Mouse (Mus musculus) MEL (cell line): ENCODE measurements around the gene Tmem37. TPM values are rescaled to one million over a fixed set of nuclear protein-coding genes. Genes with fewer than 3 reads are reported as not detected.

Experiments used
- DNase-seq: peaks from one replicate; pipeline ENCODE4 v3.0.0; 2011; ENCODE audit warnings: low read depth, low spot score
- H3K27ac ChIP-seq: 2 replicates; pipeline ENCODE4 v1.5.1; 2012; ENCODE audit warnings: low read depth, mild to moderate bottlenecking, control low read depth, low read length, moderate library complexity; ENCODE audit not compliant: control insufficient read depth
- H3K27me3 ChIP-seq, 2 experiments: fragments of 150-350 bp in 1 of 2; sonication (generic) in 1 of 2; 2 replicates each; pipeline ENCODE4 v1.6.1; 2012; ENCODE audit warnings: low read length in 2 of 2, mild to moderate bottlenecking in 2 of 2, improper control_type of control experiment in 1 of 2, moderate library complexity in 1 of 2; ENCODE audit not compliant: insufficient read depth in 2 of 2, control insufficient read depth in 1 of 2
- H3K36me3 ChIP-seq, 2 experiments: 2 replicates each; pipeline ENCODE4 v1.6.1; 2012 to 2014; ENCODE audit warnings: low read length in 2 of 2, improper control_type of control experiment in 1 of 2, inconsistent platforms in 1 of 2, mild to moderate bottlenecking in 1 of 2; ENCODE audit not compliant: insufficient read depth in 2 of 2, control insufficient read depth in 1 of 2
- H3K4me1 ChIP-seq, 2 experiments: fragments of 150-350 bp in 1 of 2; sonication (generic) in 1 of 2; 2 replicates each; pipeline ENCODE4 v1.6.1; 2012; ENCODE audit warnings: low read length in 2 of 2, improper control_type of control experiment in 1 of 2, mild to moderate bottlenecking in 1 of 2; ENCODE audit not compliant: insufficient read depth in 2 of 2, control insufficient read depth in 1 of 2
- H3K4me3 ChIP-seq, 2 experiments: fragments of 150-350 bp in 1 of 2; sonication (generic) in 1 of 2; 2 replicates each; pipeline ENCODE4 v1.5.1; 2012; ENCODE audit warnings: low read depth in 2 of 2, low read length in 2 of 2, mild to moderate bottlenecking in 2 of 2, moderate library complexity in 2 of 2, control low read depth in 1 of 2, improper control_type of control experiment in 1 of 2; ENCODE audit not compliant: control insufficient read depth in 1 of 2, insufficient read depth in 1 of 2
- H3K79me2 ChIP-seq: 2 replicates; pipeline ENCODE4 v1.6.1; 2012; ENCODE audit warnings: mild to moderate bottlenecking, low read length, moderate library complexity; ENCODE audit not compliant: control insufficient read depth, poor library complexity, insufficient read depth
- H3K9ac ChIP-seq: 2 replicates; pipeline ENCODE4 v1.6.1; 2012; ENCODE audit warnings: low read depth, mild to moderate bottlenecking, control low read depth, low read length, moderate library complexity; ENCODE audit not compliant: control insufficient read depth, poor library complexity, severe bottlenecking
- H3K9me3 ChIP-seq: fragments of 150-350 bp; sonication (generic); replicated peaks from 2 replicates; pipeline ENCODE4 v1.6.1; 2012; ENCODE audit warnings: mild to moderate bottlenecking, low read length, improper control_type of control experiment, moderate library complexity; ENCODE audit not compliant: insufficient read depth
- CHD1 ChIP-seq: IDR thresholded peaks from 2 replicates; pipeline ENCODE4 v1.6.1; 2012; ENCODE audit warnings: low read depth, mild to moderate bottlenecking, inconsistent platforms, low read length, improper control_type of control experiment
- CTCF ChIP-seq, 3 experiments: IDR thresholded peaks in 2 of 3; conservative IDR thresholded peaks in 1 of 3; 2 replicates each; pipeline ENCODE4 v1.5.1; 2011 to 2012; ENCODE audit warnings: low read length in 3 of 3, low read depth in 2 of 3, mild to moderate bottlenecking in 2 of 3, improper control_type of control experiment in 1 of 3, inconsistent platforms in 1 of 3, mixed read lengths in 1 of 3, moderate library complexity in 1 of 3; ENCODE audit not compliant: control insufficient read depth in 1 of 3, insufficient read depth in 1 of 3, poor library complexity in 1 of 3, severe bottlenecking in 1 of 3
- GATA1 ChIP-seq: IDR thresholded peaks from 2 replicates; pipeline ENCODE4 v1.6.1; 2011; ENCODE audit warnings: low read depth, low read length, improper control_type of control experiment
- KAT2A ChIP-seq: conservative IDR thresholded peaks from 2 replicates; pipeline ENCODE4 v1.6.1; 2012; ENCODE audit warnings: low read depth, low read length, improper control_type of control experiment, inconsistent platforms
- MYC ChIP-seq: IDR thresholded peaks from 2 replicates; pipeline ENCODE4 v1.6.1; 2011; ENCODE audit warnings: low read depth, mild to moderate bottlenecking, low read length, improper control_type of control experiment, moderate library complexity
- NRF1 ChIP-seq: IDR thresholded peaks from 2 replicates; pipeline ENCODE4 v1.6.1; 2014; ENCODE audit warnings: low read depth, mild to moderate bottlenecking, inconsistent platforms, low read length, improper control_type of control experiment, moderate library complexity; ENCODE audit not compliant: poor library complexity, insufficient read depth, severe bottlenecking
- RAD21 ChIP-seq: IDR thresholded peaks from 2 replicates; pipeline ENCODE4 v1.6.1; 2011; ENCODE audit warnings: mild to moderate bottlenecking, low read depth, low read length, improper control_type of control experiment
- TBP ChIP-seq: IDR thresholded peaks from 2 replicates; pipeline ENCODE4 v1.8.0; 2011; ENCODE audit warnings: low read depth, low read length, improper control_type of control experiment
- TCF12 ChIP-seq: IDR thresholded peaks from 2 replicates; pipeline ENCODE4 v1.6.1; 2014; ENCODE audit warnings: low read depth, mild to moderate bottlenecking, inconsistent platforms, low read length, improper control_type of control experiment, moderate library complexity
- ZC3H11A ChIP-seq: IDR thresholded peaks from 2 replicates; pipeline ENCODE4 v1.6.1; 2012; ENCODE audit warnings: low read depth, mild to moderate bottlenecking, inconsistent platforms, low read length, improper control_type of control experiment
- ZNF384 ChIP-seq: IDR thresholded peaks from 2 replicates; pipeline ENCODE4 v1.6.1; 2012; ENCODE audit warnings: low read depth, mild to moderate bottlenecking, inconsistent platforms, low read length, improper control_type of control experiment
- polyA plus RNA-seq, 2 experiments: library from polyadenylated mRNA; stranded (reverse) in 1 of 2; unstranded in 1 of 2; fragments of >175 nt in 1 of 2; fragments of >200 nt in 1 of 2; gene quantifications; 2 replicates each; pipeline versions ENCODE4 v1.2.1 to v1.2.4; 2012; ENCODE audit warnings: low replicate concordance in 2 of 2, low read depth in 1 of 2; ENCODE audit not compliant: insufficient read length in 2 of 2, insufficient read depth in 1 of 2, missing spikeins in 1 of 2
- total RNA-seq: library from RNA; depleted of rRNA; stranded (reverse); fragments of 300-350 nt; gene quantifications from 2 replicates; pipeline ENCODE4 v1.2.3, GENCODE M21; 2012

The Tmem37 gene
- total and polyA plus RNA-seq, 3 experiments = 2.6 to 9.1 TPM; not detected in 1

DNA sequence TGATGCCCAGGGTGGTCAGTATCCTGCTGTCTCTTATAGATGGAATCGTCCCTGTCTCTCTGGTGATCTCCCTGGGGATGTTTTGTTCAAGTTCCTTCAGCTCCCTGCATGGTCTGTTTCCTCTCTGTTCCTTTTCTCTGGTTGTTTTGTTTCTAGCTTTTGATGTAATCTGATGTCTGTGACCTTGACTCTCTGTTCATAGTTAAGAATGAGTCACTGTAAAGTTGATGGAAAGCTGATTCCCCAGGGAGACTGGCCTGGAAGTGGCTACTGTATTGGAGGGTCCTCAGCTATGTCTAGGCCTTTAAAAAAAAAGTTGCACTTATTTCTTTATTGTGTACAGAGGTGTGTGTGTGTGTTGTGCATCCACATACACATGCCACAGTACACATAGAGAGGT is 22.8 kb downstream of the Tmem37 start:
- no peak overlapping the region for H3K27ac ChIP-seq
- no peaks in the 10 kb centered on the region for H3K9me3 ChIP-seq
- H3K4me1 ChIP-seq = no peaks in the 10 kb centered on the region
- TF ChIP-seq ZC3H11A = no peak
- no peak for TF ChIP-seq TCF12
- TF ChIP-seq KAT2A = no peak
- no peak for TF ChIP-seq GATA1
- TF ChIP-seq NRF1 = no peak
- TF ChIP-seq MYC = no peak
- TF ChIP-seq TBP = no peak
- no peaks in the 10 kb centered on the region for H3K36me3 ChIP-seq
- no peak for DNase-seq
- H3K4me3 ChIP-seq = no peak overlapping the region
- H3K79me2 ChIP-seq = no peaks in the 10 kb centered on the region
- H3K9ac ChIP-seq = no peak overlapping the region
- H3K27me3 ChIP-seq = peaks cover 3 to 5% of the 10 kb centered on the region in 2 experiments; a peak in 3 of 4 replicates

DNA sequence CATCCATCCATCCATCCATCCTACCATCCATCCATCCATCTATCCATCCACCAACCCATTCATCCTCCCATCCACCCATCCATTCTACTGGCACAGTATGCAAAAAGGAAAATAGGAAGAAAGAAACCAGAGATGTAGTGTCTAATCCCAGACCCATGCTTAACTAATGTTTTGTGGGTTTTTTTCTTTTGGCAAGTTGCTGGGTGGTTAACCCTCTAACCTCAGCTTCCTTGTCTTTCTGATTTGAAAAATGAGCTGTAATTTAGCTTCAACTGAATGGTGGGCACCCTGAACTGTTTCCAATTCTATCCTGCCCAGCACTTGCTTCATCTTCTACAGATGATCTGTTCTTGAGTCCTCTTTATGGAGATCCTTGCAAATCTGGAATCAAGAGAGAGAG is 26.5 kb downstream of the Tmem37 start:
- DNase-seq = no peak
- H3K4me3 ChIP-seq = no peak overlapping the region
- no peak overlapping the region for H3K9ac ChIP-seq
- peaks cover 0 to 2% of the 10 kb centered on the region in 2 experiments; a peak in 1 of 4 replicates for H3K27me3 ChIP-seq
- H3K9me3 ChIP-seq = no peaks in the 10 kb centered on the region
- H3K27ac ChIP-seq = no peak overlapping the region
- no peaks in the 10 kb centered on the region for H3K4me1 ChIP-seq
- H3K36me3 ChIP-seq = no peaks in the 10 kb centered on the region
- no peaks in the 10 kb centered on the region for H3K79me2 ChIP-seq
- TF ChIP-seq CHD1 (no peak), ZNF384 (no peak)

GRCm38 (mm10) chr1:120044584-120044983 is 29.3 kb downstream of the Tmem37 start:
- no peaks in the 10 kb centered on the region for H3K4me1 ChIP-seq
- H3K36me3 ChIP-seq = no peaks in the 10 kb centered on the region
- no peaks in the 10 kb centered on the region for H3K27me3 ChIP-seq
- H3K4me3 ChIP-seq = no peak overlapping the region
- no peak overlapping the region for H3K9ac ChIP-seq
- H3K27ac ChIP-seq = no peak overlapping the region
- no peaks in the 10 kb centered on the region for H3K79me2 ChIP-seq
- no peak for DNase-seq
- no peak for TF ChIP-seq TCF12
- TF ChIP-seq CTCF (IDR thresholded peaks at IDR 0.05 in 2 of 3, conservative IDR thresholded peaks at IDR 0.05 in 1 of 3; ENCODE audit: control insufficient read depth in 1 of 3, insufficient read depth in 1 of 3, low read depth in 2 of 3, low read length in 3 of 3, poor library complexity in 1 of 3, severe bottlenecking in 1 of 3) = no peak
- TF ChIP-seq RAD21 = no peak
- no peaks in the 10 kb centered on the region for H3K9me3 ChIP-seq
